Mouse (Mus musculus): ENCODE measurements around the gene Ifrd2. TPM values are rescaled to one million over a fixed set of nuclear protein-coding genes. Genes with fewer than 3 reads are reported as not detected.
A peak's percentile ranks its signal among the peaks of the same experiment; 100 is the strongest.

Gene Ifrd2
- total RNA-seq (2021): 10 to 100 TPM; 11.1 to 13.3 TPM

GRCm38 (mm10) chr9:107586974-107587832 lies at the start of gene Ifrd2:
TSS of gene Ifrd2 (plus strand) at chr9:107587642.
- DNase-seq (ENCODE audit: low spot score in 2 of 2): peak; percentile 97 to 100
- intact Hi-C loops (cut with DNase I): no loop called here

DNA sequence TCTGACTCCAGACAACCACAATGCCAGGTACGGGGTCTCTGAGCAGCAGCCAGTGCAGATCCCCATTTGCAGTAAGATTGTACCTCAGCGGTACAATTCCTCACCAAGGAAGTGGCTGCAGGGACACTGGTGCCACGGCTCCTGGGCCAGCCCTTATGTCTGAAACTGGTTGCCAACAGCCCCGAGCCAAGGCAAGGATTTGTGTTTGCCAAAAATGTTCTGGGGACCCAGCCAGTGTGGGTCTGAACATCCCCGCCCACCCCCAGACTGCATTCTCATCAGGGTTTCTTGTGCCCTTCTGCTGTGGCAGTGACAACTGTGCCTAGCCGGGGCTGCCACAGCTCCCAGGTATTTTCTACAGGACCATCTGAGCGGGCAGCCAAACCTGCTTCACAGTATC lies 49.2 kb upstream of the Ifrd2 start:
- no peak for DNase-seq (ENCODE audit: low spot score in 2 of 2)
- intact Hi-C loops (cut with DNase I): loop anchor here (10.0 kb wide), 1 partner anchor 653 kb away; the partner anchor contains the start of gene Rbm15b

GRCm38 (mm10) chr9:107538711-107539110 lies 48.7 kb upstream of the Ifrd2 start:
- intact Hi-C loops (cut with DNase I): loop anchor here (10.0 kb wide), 1 partner anchor 654 kb away; the partner anchor contains the start of gene Rbm15b
- DNase-seq (ENCODE audit: low spot score in 2 of 2): no peak

- intact Hi-C loops (cut with DNase I): loop anchor here (10.0 kb wide), 1 partner anchor 655 kb away; the partner anchor contains the start of gene Rbm15b
- no peak for DNase-seq (ENCODE audit: low spot score in 2 of 2)
These were observed 47.5 kb upstream of the Ifrd2 start for GRCm38 (mm10) chr9:107539940-107540339.

- DNase-seq (ENCODE audit: low spot score in 2 of 2): no peak
- intact Hi-C loops (cut with DNase I): no loop called here
These were observed 47.0 kb upstream of the Ifrd2 start for GRCm38 (mm10) chr9:107540420-107540819.

DNA sequence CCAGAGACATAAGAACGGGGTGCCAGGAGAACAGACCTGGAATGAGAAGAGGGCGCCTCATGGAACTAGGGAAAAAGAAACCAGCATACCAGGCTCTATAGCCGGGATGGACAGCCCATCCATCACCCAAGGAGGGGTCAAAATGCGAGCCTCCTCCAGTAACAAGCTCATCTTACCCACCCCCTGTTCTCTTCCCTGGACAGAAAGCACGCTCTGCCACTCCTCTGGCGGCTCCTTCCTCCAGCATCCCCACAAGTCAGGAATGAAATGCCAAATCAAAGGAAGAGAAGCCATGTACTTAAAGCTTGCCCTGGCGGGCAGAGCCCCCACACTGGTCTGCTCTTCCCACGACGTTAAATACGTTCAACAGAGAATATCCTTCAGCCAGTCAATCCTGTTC lies 46.4 kb upstream of the Ifrd2 start:
- intact Hi-C loops (cut with DNase I): no loop called here
- no peak for DNase-seq (ENCODE audit: low spot score in 2 of 2)

DNA sequence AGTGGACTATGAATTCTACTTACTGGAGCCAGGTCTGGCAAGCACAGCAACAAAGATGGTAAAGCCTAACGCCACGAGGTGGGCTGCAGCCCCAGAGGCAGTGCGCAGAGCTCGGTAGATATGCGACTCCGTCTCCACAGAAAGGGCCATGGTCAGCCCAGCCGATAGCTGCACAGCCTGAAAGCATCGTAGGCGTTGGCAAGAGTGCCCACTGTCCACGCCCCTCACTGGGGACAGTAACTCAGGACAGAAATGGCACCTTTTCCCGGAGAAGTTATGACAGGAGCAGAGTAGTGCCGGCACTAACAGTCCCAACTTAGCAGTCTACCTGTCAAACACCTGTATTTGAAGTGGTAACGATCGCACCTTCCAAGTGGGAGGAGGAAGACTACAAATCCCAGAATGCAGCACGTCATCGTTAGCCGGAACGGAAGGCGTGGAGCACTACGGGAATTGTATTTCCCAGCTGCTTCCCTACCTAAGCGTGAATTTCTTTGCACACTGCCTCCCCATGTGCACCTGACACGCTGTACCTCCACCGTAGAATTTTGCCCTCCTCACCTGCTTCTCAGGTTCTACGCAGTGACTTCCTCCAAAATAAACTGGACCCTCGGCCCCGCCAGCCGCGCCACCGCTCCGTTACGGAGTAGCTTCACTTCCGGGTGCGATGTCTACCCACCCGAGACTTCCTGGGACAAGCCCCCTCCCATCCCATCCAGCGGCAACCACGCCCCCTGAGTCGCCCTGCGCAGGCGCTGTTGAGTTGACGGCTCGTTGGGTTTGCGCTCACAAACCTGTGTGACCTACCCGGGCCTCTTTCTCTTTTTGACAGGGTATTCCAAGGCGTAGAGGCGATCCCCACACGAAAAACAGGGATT lies 45.7 kb upstream of the Ifrd2 start, which contains the start of the genes Cyb561d2 and Nprl2:
TSS of gene Cyb561d2 (minus strand) at position 720 of the 878 bp plus-strand sequence.
TSS of gene Nprl2 (plus strand) at position 753 of the 878 bp plus-strand sequence.
- intact Hi-C loops (cut with DNase I): no loop called here
- DNase-seq (ENCODE audit: low spot score in 2 of 2): peak; percentile 93 to 97

GRCm38 (mm10) chr9:107542352-107542686 lies 45.1 kb upstream of the Ifrd2 start:
- intact Hi-C loops (cut with DNase I): no loop called here

GRCm38 (mm10) chr9:107542721-107543120 lies 44.7 kb upstream of the Ifrd2 start:
- intact Hi-C loops (cut with DNase I): no loop called here
- no peak for DNase-seq (ENCODE audit: low spot score in 2 of 2)

More at GRCm38 (mm10) chr9:107542352-107542686, 45.1 kb upstream of the Ifrd2 start:
- DNase-seq (ENCODE audit: low spot score in 2 of 2): no peak

DNA sequence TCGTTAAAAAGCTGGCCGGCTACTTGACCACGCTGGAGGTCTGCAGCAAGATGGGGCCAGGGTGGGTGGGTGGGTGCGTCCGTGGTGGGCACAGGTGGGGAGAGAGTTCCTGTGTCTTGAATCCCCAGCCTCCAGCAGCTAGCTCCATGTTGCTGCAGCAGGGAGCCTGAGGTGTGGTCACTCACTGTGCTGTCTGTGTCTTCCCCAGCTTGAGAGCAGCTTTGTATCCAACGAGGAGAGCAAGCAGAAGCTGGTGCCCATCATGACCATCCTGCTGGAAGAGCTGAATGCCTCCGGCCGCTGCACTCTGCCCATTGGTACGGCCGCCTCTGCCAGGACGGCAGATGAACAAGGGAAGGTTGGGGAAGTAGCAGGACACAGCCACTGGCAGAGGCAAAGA lies 44.1 kb upstream of the Ifrd2 start:
- DNase-seq (ENCODE audit: low spot score in 2 of 2): no peak
- intact Hi-C loops (cut with DNase I): no loop called here

GRCm38 (mm10) chr9:107544196-107544700 lies 43.2 kb upstream of the Ifrd2 start:
- intact Hi-C loops (cut with DNase I): no loop called here
- no peak for DNase-seq (ENCODE audit: low spot score in 2 of 2)

- intact Hi-C loops (cut with DNase I): no loop called here
- no peak for DNase-seq (ENCODE audit: low spot score in 2 of 2)
These were observed 42.7 kb upstream of the Ifrd2 start for GRCm38 (mm10) chr9:107544729-107545128.

DNA sequence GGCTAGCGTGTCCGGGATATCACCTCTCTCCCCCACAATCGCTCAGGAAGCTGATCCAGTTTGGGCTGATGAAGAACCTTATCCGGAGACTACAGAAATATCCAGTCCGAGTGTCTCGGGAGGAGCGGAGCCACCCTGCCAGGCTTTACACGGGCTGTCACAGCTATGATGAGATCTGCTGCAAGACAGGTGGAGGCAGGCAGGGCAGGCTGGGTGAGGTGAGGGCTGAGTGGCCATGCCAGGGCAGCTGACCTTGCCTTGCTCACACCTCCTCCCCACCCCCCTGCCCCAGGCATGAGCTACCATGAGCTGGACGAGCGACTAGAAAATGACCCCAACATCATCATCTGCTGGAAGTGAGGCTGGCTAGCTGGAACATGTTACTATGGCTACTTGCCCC lies 42.2 kb upstream of the Ifrd2 start:
- DNase-seq (ENCODE audit: low spot score in 2 of 2): no peak
- intact Hi-C loops (cut with DNase I): no loop called here

DNA sequence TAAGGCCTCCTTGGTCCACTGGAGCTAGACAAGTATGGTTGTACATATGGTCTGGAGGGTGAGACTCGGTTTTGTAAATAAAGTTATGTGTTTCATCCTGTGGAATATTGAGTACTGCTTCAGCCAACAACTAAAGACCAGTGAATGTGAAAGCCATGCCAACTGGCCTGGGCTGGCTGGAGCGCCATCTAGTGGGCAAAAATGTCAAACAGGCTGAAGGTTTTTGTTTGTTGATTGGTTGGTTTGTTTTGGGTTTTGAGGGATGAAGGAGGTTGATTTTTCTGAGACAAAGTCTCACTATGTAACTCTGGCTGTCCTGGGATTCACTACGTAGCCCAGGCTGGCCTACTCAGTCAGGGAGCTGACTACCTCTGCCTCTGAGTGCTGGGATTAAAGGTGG lies 41.8 kb upstream of the Ifrd2 start:
- peak; percentile 63 to 74 for DNase-seq (ENCODE audit: low spot score in 2 of 2)

DNA sequence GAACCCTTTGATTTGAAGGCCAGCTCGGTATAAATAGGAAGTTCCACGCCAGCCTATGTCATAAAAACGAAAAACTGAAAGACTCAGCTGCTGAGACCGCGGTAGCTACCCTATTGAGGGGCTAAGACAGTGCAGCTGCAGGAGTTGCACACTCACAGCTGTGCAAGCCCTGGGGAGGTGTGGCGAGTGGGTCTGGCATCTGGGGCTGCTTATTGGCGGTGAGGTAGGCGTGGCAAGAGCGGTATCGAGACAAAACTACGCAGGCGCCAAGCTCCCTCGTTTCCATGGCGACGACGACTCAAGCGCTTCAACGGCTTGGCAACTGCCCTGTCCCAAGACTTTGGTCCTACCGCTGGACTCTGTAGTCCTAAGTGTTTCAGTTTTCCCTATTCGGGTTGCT lies 40.4 kb upstream of the Ifrd2 start, which contains the start of gene Zmynd10:
TSS of gene Zmynd10 (plus strand) at position 273 of the 400 bp plus-strand sequence.
- intact Hi-C loops (cut with DNase I): no loop called here

More for the DNA sequence above, 41.8 kb upstream of the Ifrd2 start:
- intact Hi-C loops (cut with DNase I): no loop called here

DNA sequence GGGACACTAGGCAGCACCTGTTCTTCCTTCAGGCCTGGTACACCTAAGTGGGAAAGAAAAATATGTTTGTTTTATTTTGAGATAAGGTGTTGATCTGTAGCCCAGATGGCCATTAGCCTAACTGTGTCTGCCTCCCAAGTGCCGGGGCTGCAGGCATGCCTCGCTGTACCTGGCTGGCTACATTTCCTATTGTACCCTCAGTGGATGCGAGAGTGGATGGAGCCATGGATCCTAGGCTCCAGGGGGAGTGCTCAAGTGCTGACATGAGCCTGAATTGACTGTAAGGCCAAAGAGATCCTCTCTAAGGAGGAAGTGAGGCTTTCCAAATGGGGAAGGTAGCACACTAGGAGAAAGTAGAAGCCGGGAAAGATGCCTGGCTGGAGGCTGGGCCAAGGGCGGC lies 39.5 kb upstream of the Ifrd2 start:
- intact Hi-C loops (cut with DNase I): no loop called here
- DNase-seq (ENCODE audit: low spot score in 2 of 2): no peak

More for the DNA sequence above, 40.4 kb upstream of the Ifrd2 start, which contains the start of gene Zmynd10:
- DNase-seq (ENCODE audit: low spot score in 2 of 2): peak; percentile 88 to 92

- no peak for DNase-seq (ENCODE audit: low spot score in 2 of 2)
- intact Hi-C loops (cut with DNase I): no loop called here
These were observed 38.6 kb upstream of the Ifrd2 start for GRCm38 (mm10) chr9:107548820-107549219.

DNA sequence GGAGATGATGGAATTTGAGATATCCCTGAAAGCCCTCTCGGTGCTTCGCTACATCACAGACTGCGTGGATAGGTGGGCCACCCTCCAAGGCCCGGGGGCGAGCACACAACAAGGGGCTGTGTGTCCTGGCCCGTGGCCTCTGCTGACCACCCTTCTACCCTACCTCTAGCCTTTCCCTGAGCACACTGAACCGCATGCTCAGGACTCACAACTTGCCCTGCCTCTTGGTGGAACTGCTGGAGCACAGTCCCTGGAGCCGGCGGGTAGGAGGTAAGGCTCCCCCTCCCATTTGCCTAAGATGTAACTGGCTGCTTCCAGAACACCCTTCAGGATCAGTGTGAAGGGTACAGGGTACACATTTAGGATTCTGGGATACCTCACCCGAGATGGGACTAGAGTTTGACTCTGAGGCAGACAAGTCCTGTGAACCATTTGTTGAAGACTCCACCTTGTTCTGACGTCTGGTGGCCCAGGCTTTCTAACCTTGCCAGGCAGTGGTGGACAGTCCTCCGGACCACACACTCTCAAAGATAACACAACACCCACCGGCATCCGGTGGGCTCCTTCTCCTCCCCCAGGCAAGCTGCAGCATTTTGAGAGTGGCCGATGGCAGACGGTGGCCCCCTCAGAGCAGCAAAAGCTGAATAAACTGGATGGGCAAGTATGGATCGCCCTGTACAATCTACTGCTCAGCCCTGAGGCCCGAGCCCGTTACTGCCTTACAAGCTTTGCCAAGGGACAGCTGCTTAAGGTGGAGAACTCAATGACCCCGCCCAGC lies 38.0 kb upstream of the Ifrd2 start:
- intact Hi-C loops (cut with DNase I): no loop called here
- DNase-seq (ENCODE audit: low spot score in 2 of 2): no peak

DNA sequence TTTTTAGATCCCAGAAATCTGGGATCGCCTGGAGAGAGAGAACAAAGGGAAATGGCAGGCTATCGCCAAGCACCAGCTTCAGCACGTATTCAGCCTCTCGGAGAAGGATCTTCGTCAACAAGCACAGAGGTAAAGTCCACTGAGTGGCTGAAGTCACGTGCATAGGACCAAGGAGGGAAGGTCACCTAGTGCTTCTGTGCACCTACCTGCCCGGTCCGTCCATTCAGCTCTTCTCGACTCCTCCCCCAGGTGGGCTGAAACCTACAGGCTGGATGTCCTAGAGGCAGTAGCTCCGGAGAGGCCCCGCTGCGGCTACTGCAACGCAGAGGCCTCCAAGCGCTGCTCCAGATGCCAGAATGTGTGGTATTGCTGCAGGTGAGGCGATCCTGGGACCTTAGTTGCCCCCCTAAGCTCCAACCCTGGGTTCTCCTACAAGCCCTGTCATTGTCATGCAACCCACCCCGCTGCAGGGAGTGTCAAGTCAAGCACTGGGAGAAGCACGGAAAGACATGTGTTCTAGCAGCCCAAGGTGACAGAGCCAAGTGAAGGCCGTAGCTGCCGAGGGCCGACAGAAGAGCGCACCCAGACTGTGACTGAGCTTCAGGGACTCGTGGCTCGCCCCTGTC lies 36.8 kb upstream of the Ifrd2 start:
- DNase-seq (ENCODE audit: low spot score in 2 of 2): no peak

More for the DNA sequence above, 36.8 kb upstream of the Ifrd2 start:
- intact Hi-C loops (cut with DNase I): no loop called here
